ENCODE assay signal across 9 mouse cellular contexts in genomic region chr13:111804951-111805673, GRCm38 (mm10). TPM values are rescaled to one million over a fixed set of nuclear protein-coding genes. Genes with fewer than 3 reads are reported as not detected.
DNase-seq lines count a peak whose midpoint lies in the region; ATAC-seq and TF ChIP-seq lines count a peak whose summit lies in the region.
"Had no signal": no experiment of that assay in that cellular context is flagged by ENCODE, and none has a peak within 500 bp of the region (broad histone marks: within the 10 kb centered on the region; RNA-seq: fewer than 3 reads in every experiment).

No protein-coding gene starts in this region.

- H3K9me3 ChIP-seq in intestine, embryonic 14.5 days (ENCODE audit: control insufficient read depth, low read length), result no peaks in the 10 kb centered on the region

- no peak overlapping the region; the same call in 1 of the 2 replicates for H3K9ac ChIP-seq in intestine, embryonic 14.5 days (ENCODE audit: low read length)

- peak; percentile 7 for DNase-seq in cerebellum, adult 9-11 months
- no peak for DNase-seq in layer of hippocampus, adult 2 months (ENCODE audit: low spot score in 2 of 2)
- no peak for DNase-seq in layer of hippocampus, adult 8-10 months (ENCODE audit: low spot score in 2 of 2)
- DNase-seq in intestine, embryonic 14.5 days (ENCODE audit: low spot score), result no peak
- DNase-seq in cerebellum, adult 2 months, result no peak
- no peak for DNase-seq in layer of hippocampus, postnatal 14 days (ENCODE audit: low spot score in 2 of 2)
- DNase-seq: right cerebral cortex, postnatal 14 days had no signal

- WGBS in intestine, embryonic 14.5 days, result 24% methylated on average over 10 of the region's 10 CpGs
- 51% methylated on average over 10 of the region's 10 CpGs for WGBS in cerebellum, adult 2 months

- peak overlapping the region; percentile 55; the same call in 1 of the 2 replicates for H3K27ac ChIP-seq in layer of hippocampus, adult 2 months
- peak overlapping the region; percentile 62 for H3K27ac ChIP-seq in intestine, embryonic 14.5 days (ENCODE audit: low read depth)
- H3K27ac ChIP-seq in cerebellum, adult 2 months (ENCODE audit: insufficient read depth, low read length), result no peak overlapping the region; the same call in 1 of the 2 replicates

- H3K4me3 ChIP-seq in layer of hippocampus, adult 2 months, result no peak overlapping the region
- 0 out of 2 replicates have a peak overlapping the region, but pooled peaks have one; percentile 4 for H3K4me3 ChIP-seq in intestine, embryonic 14.5 days (ENCODE audit: low read depth, low read length)
- H3K4me3 ChIP-seq in cerebellum, adult 2 months (replicated peaks; ENCODE audit: insufficient read depth, low read depth, low read length), result no peak overlapping the region

- ATAC-seq in cerebellum, adult (ENCODE audit: insufficient number of reproducible peaks, low FRiP score, low TSS enrichment), result no peak
- ATAC-seq in intestine, embryonic 14.5 days (replicated peaks; ENCODE audit: low FRiP score, low TSS enrichment, low read depth), result no peak
- ATAC-seq in monocyte, adult 5-6 weeks (replicated peaks; ENCODE audit: insufficient number of reproducible peaks, low FRiP score, low TSS enrichment, poor library complexity, severe bottlenecking), result 0 out of 2 replicates have a peak, but pooled peaks have one; percentile 18

- H3K4me2 ChIP-seq in intestine, embryonic 14.5 days (ENCODE audit: low read length), result peak overlapping the region; percentile 81

- H3K36me3 ChIP-seq in intestine, embryonic 14.5 days (ENCODE audit: control insufficient read depth, insufficient read depth, low read length), result no peaks in the 10 kb centered on the region

- peaks cover 68% of the 10 kb centered on the region for H3K4me1 ChIP-seq in intestine, embryonic 14.5 days (replicated peaks; ENCODE audit: control insufficient read depth, insufficient read depth, low read length)
- peaks cover 26% of the 10 kb centered on the region for H3K4me1 ChIP-seq in cerebellum, adult 2 months (ENCODE audit: control insufficient read depth, insufficient read depth, low read length)

- TF ChIP-seq POLR2A in cerebellum, adult 2 months (IDR thresholded peaks at IDR 0.05; ENCODE audit: borderline replicate concordance, insufficient read depth, low read length), result no peak

- no peak for TF ChIP-seq CTCF in layer of hippocampus, adult 2 months (conservative IDR thresholded peaks at IDR 0.05)
- no peak for TF ChIP-seq CTCF in cerebellum, adult 2 months (IDR thresholded peaks at IDR 0.05; ENCODE audit: borderline replicate concordance, insufficient read depth, low read depth, low read length)

- no peaks in the 10 kb centered on the region for H3K27me3 ChIP-seq in intestine, embryonic 14.5 days (replicated peaks; ENCODE audit: control insufficient read depth, insufficient read depth, low read length)
- H3K27me3 ChIP-seq in cerebellum, adult 2 months (ENCODE audit: control insufficient read depth, insufficient read depth, low read length), result 0 out of 2 replicates have a peak, but pooled peaks cover 1% of the 10 kb centered on the region

RNA-seq across cellular contexts. Expression of gene Map3k1, which starts 3.7 kb away (rescaled TPM):
- 10 to 100 TPM in 1 of 2 experiments, 1 to 10 TPM in 1; 9.4 to 11.2 TPM for total RNA-seq in layer of hippocampus, adult 2 months (2021)
- 10 to 100 TPM; 14.4 to 18.6 (median 14.6) TPM for total RNA-seq in layer of hippocampus, adult 8-10 months (2022)
- polyA plus RNA-seq in intestine, embryonic 14.5 days (2014; fragmentation: Nextera tagmentation; extraction: Ambion mirVana), result 30.4 and 33.1 TPM in 2 replicates
- 89.3 to 167 TPM (median 89.4 TPM) in 3 replicates for total RNA-seq in monocyte, adult 5-6 weeks (2017)
- polyA plus RNA-seq in cerebellum, adult 2 months (2012; rRNA removed), result 12.3 and 13.6 TPM in 2 replicates
- 10 to 100 TPM; 17.7 to 18.2 TPM for total RNA-seq in layer of hippocampus, postnatal 14 days (2021)
